Mouse (Mus musculus): Measurements from ENCODE around the gene Glra2.
"Not testable (repeated sequence)": the region's sequence is repeated elsewhere in the genome, so short reads cannot be mapped to it uniquely, and the experiment has no call there.

DNA sequence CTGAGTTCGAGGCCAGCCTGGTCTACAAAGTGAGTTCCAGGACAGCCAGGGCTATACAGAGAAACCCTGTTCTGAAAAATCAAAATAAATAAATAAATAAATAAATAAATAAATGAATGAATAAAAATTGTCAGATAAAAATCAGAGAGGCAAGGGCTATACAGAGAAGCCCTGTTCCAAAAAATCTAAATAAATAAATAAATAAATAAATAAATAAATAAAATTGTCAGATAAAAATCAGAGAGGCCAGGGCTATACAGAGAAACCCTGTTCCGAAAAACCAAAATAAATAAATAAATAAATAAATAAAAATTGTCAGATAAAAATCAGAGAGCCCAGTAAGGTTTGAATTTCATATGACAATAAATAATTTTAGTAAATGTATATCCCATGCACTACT lies 144.2 kb downstream of the Glra2 start:
- not testable (repeated sequence) for TF ChIP-seq MAFK (IDR thresholded peaks at IDR 0.05; ENCODE audit: insufficient read depth, low read depth, low read length); CHD2 (IDR thresholded peaks at IDR 0.05; ENCODE audit: low read depth, low read length)

Data from ES-E14 (cell line).